Mouse (Mus musculus): ENCODE data around the gene Ncam2.

Ncam2 gene

DNA sequence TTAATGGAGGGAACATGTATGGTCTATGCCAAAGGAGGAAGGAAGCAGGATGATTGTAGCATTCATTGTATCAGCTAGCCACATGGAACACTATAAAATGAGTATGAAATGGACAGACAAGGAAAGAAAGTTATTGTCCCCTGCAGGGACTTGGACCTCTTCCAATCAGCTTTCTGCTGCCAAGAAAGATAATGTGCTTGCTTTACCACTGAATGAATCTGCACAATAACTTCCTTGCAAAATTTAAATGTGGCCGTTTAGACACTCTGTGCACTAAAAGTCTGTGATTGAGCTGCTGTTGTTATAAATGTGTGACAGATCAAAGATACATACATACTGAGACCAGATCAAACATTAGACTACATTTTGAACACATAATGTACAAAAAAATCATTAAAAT is 451.1 kb downstream of the Ncam2 start:
- no peak for DNase-seq (ENCODE audit: low read depth)

DNA sequence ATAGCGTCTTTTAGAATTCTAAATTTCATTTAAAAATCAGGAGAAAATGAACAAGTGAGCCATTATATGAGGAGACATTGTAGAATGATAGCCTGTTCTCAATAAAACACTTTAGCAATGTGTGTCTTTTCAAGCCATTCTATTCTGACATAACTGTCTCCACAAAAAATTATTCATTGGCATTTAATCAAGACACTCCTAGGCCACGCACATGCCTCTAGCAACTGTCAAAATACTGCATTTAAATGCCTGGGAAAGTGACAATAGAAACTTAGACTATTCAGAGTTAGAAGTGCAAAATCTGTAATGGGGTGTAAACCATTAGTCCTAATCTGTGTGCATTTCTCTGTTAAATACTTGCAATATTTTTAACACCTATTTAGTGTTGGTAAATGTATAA is 456.1 kb downstream of the Ncam2 start:
- no peak for DNase-seq (ENCODE audit: low read depth)

DNA sequence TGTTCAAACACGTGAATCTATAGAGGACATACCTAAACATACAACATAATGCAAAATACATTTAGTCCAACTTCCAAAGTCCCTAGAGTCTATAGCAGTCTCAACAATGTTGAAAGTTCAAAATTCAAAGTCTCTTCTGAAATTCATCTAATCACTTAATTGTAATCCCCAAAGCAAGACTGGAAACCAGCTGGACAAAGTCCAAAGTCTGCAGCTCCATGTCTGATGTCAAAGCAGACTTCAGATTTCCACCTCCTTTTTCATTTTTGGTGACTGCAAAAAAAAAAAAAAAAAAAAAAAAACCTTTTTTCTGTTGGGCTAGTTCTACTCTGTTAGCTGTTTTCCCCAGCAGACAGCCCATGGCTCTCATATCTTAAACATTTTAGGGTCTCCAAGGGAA is 473.4 kb downstream of the Ncam2 start:
- no peak for DNase-seq (ENCODE audit: low read depth)

DNA sequence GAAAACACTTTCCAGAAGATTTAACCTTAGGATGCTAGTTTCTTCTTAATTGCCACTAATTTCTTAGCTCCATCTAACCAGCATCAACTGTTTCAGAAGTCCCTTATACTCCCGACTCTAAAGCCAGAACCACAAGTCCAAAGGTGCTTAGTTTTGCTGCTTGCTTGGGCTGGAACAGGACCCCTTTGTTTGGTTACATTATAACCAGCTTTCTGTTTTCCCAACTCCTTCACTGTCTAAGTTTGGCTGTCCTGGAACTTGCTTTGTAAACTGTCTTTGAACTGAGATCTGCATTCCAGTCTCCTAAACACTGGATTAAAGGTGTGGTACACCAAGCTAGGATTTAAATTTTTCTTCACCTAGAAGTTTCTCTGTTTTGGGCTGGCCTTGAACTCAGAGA is 475.0 kb downstream of the Ncam2 start:
- no peak for DNase-seq (ENCODE audit: low read depth)
